Mouse (Mus musculus) MEL (cell line): ENCODE results near the gene Egfr. TPM values are rescaled to one million over a fixed set of nuclear protein-coding genes. Genes with fewer than 3 reads are reported as not detected.
A peak's percentile ranks its signal among the peaks of the same experiment; 100 is the strongest.

Experiments used
- DNase-seq: peaks from one replicate; pipeline ENCODE4 v3.0.0; 2011; ENCODE audit warnings: low read depth, low spot score
- H3K27ac ChIP-seq: 2 replicates; pipeline ENCODE4 v1.5.1; 2012; ENCODE audit warnings: low read depth, mild to moderate bottlenecking, control low read depth, low read length, moderate library complexity; ENCODE audit not compliant: control insufficient read depth
- H3K27me3 ChIP-seq, 2 experiments: fragments of 150-350 bp in 1 of 2; sonication (generic) in 1 of 2; 2 replicates each; pipeline ENCODE4 v1.6.1; 2012; ENCODE audit warnings: low read length in 2 of 2, mild to moderate bottlenecking in 2 of 2, improper control_type of control experiment in 1 of 2, moderate library complexity in 1 of 2; ENCODE audit not compliant: insufficient read depth in 2 of 2, control insufficient read depth in 1 of 2
- H3K36me3 ChIP-seq, 2 experiments: 2 replicates each; pipeline ENCODE4 v1.6.1; 2012 to 2014; ENCODE audit warnings: low read length in 2 of 2, improper control_type of control experiment in 1 of 2, inconsistent platforms in 1 of 2, mild to moderate bottlenecking in 1 of 2; ENCODE audit not compliant: insufficient read depth in 2 of 2, control insufficient read depth in 1 of 2
- H3K4me1 ChIP-seq, 2 experiments: fragments of 150-350 bp in 1 of 2; sonication (generic) in 1 of 2; 2 replicates each; pipeline ENCODE4 v1.6.1; 2012; ENCODE audit warnings: low read length in 2 of 2, improper control_type of control experiment in 1 of 2, mild to moderate bottlenecking in 1 of 2; ENCODE audit not compliant: insufficient read depth in 2 of 2, control insufficient read depth in 1 of 2
- H3K4me3 ChIP-seq, 2 experiments: fragments of 150-350 bp in 1 of 2; sonication (generic) in 1 of 2; 2 replicates each; pipeline ENCODE4 v1.5.1; 2012; ENCODE audit warnings: low read depth in 2 of 2, low read length in 2 of 2, mild to moderate bottlenecking in 2 of 2, moderate library complexity in 2 of 2, control low read depth in 1 of 2, improper control_type of control experiment in 1 of 2; ENCODE audit not compliant: control insufficient read depth in 1 of 2, insufficient read depth in 1 of 2
- H3K79me2 ChIP-seq: 2 replicates; pipeline ENCODE4 v1.6.1; 2012; ENCODE audit warnings: mild to moderate bottlenecking, low read length, moderate library complexity; ENCODE audit not compliant: control insufficient read depth, poor library complexity, insufficient read depth
- H3K9ac ChIP-seq: 2 replicates; pipeline ENCODE4 v1.6.1; 2012; ENCODE audit warnings: low read depth, mild to moderate bottlenecking, control low read depth, low read length, moderate library complexity; ENCODE audit not compliant: control insufficient read depth, poor library complexity, severe bottlenecking
- H3K9me3 ChIP-seq: fragments of 150-350 bp; sonication (generic); replicated peaks from 2 replicates; pipeline ENCODE4 v1.6.1; 2012; ENCODE audit warnings: mild to moderate bottlenecking, low read length, improper control_type of control experiment, moderate library complexity; ENCODE audit not compliant: insufficient read depth
- CHD2 ChIP-seq: IDR thresholded peaks from 2 replicates; pipeline ENCODE4 v1.6.1; 2011; ENCODE audit warnings: low read length, improper control_type of control experiment
- ELF1 ChIP-seq: IDR thresholded peaks from 2 replicates; pipeline ENCODE4 v1.6.1; 2014; ENCODE audit warnings: low read depth, mild to moderate bottlenecking, inconsistent platforms, low read length, improper control_type of control experiment, moderate library complexity
- ETS1 ChIP-seq: IDR thresholded peaks from 2 replicates; pipeline ENCODE4 v1.6.1; 2012; ENCODE audit warnings: low read depth, mild to moderate bottlenecking, inconsistent platforms, low read length, improper control_type of control experiment, moderate library complexity
- GATA1 ChIP-seq: IDR thresholded peaks from 2 replicates; pipeline ENCODE4 v1.6.1; 2011; ENCODE audit warnings: low read depth, low read length, improper control_type of control experiment
- HCFC1 ChIP-seq: IDR thresholded peaks from 2 replicates; pipeline ENCODE4 v1.6.1; 2012; ENCODE audit warnings: low read depth, mild to moderate bottlenecking, inconsistent platforms, low read length, improper control_type of control experiment, moderate library complexity
- JUND ChIP-seq: IDR thresholded peaks from 2 replicates; pipeline ENCODE4 v1.6.1; 2011; ENCODE audit warnings: low read depth, mild to moderate bottlenecking, improper control_type of control experiment, low read length
- KAT2A ChIP-seq: conservative IDR thresholded peaks from 2 replicates; pipeline ENCODE4 v1.6.1; 2012; ENCODE audit warnings: low read depth, low read length, improper control_type of control experiment, inconsistent platforms
- RAD21 ChIP-seq: IDR thresholded peaks from 2 replicates; pipeline ENCODE4 v1.6.1; 2011; ENCODE audit warnings: mild to moderate bottlenecking, low read depth, low read length, improper control_type of control experiment
- SIN3A ChIP-seq: IDR thresholded peaks from 2 replicates; pipeline ENCODE4 v1.6.1; 2012; ENCODE audit warnings: low read length, improper control_type of control experiment, inconsistent platforms
- USF1 ChIP-seq: IDR thresholded peaks from 2 replicates; pipeline ENCODE4 v1.6.1; 2014; ENCODE audit warnings: low read depth, mild to moderate bottlenecking, inconsistent platforms, low read length, improper control_type of control experiment, moderate library complexity
- ZKSCAN1 ChIP-seq: IDR thresholded peaks from 2 replicates; pipeline ENCODE4 v1.6.1; 2012; ENCODE audit warnings: low read depth, mild to moderate bottlenecking, inconsistent platforms, low read length, improper control_type of control experiment, moderate library complexity
- ZMIZ1 ChIP-seq: IDR thresholded peaks from 2 replicates; pipeline ENCODE4 v1.6.1; 2012; ENCODE audit warnings: low read depth, mild to moderate bottlenecking, inconsistent platforms, low read length, improper control_type of control experiment, moderate library complexity
- polyA plus RNA-seq, 2 experiments: library from polyadenylated mRNA; stranded (reverse) in 1 of 2; unstranded in 1 of 2; fragments of >175 nt in 1 of 2; fragments of >200 nt in 1 of 2; gene quantifications; 2 replicates each; pipeline versions ENCODE4 v1.2.1 to v1.2.4; 2012; ENCODE audit warnings: low replicate concordance in 2 of 2, low read depth in 1 of 2; ENCODE audit not compliant: insufficient read length in 2 of 2, insufficient read depth in 1 of 2, missing spikeins in 1 of 2
- total RNA-seq: library from RNA; depleted of rRNA; stranded (reverse); fragments of 300-350 nt; gene quantifications from 2 replicates; pipeline ENCODE4 v1.2.3, GENCODE M21; 2012

The Egfr gene
- total and polyA plus RNA-seq, 3 experiments, result not detected

DNA sequence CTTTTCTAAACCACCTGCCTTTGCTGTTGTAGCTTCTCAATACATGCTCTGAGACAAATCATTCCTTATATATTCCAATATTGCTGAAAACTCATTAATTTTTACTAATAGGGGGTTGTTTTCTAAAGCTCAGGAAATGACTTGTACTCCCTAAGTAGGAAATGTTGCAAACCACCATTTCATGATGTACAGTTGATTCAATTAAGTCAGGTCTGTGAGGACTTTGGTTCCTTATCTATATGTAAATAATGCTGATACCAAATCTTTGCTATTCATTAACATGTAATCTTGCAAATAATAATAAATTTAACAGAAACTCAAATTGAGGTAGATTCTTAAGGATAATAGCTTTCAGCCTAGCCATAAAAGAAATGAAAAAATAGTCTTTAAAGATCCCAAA, 136.1 kb downstream of the Egfr start:
- TF ChIP-seq ELF1 (no peak), RAD21 (no peak), HCFC1 (no peak), USF1 (no peak), ZMIZ1 (no peak), GATA1 (no peak), ZKSCAN1 (no peak), ETS1 (no peak)
- H3K27me3 ChIP-seq, result peaks cover 11 to 12% of the 10 kb centered on the region in 2 experiments

DNA sequence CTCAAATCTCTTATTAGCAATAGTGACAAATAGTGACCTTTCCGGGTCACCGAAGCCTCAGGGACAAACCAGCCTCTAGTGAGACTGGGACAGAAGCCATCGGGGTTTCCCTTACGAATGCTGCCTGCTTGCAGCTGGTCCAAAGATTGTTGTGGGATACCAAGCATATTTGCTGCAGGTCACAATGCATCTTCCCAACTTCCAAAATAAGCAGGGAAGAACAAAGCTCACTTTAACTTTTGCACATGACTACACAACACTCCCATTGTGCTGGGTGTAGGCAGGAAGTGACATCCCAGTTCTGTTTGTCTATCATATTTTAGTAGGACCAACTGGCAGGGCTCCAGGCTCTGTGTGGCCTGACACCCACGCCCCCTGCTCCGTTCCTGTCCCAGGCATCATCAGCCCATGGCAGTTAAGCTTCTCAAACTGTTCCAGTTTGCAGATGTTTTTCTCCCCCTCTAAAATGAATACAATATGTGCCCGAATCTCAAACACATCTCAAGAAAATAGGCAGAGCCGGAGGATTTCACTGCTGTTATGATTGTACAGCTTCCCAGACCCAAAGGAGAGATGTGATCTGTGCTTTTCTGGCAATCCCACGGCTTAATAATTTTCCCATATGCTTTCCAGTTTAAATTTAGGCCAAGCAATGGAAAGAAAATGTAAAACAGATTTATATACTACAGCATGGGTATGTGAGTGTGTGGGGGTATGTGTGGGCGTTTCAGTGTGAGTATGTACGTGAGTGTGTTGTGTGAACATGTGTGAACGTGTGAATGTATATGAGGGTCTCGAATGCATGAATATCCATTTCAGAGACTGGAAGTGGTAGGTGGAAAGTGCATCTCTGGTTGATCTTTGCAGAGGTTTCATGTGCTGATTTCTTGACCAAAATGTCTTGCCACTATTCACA, 143.7 kb downstream of the Egfr start:
- TF ChIP-seq CHD2 (no peak), ETS1 (no peak), SIN3A (no peak), KAT2A (no peak)
- Histone ChIP-seq H3K36me3 (no peaks in the 10 kb centered on the region), H3K9me3 (no peaks in the 10 kb centered on the region), H3K9ac (no peak overlapping the region), H3K4me3 (no peak overlapping the region), H3K27me3 (peaks cover 5 to 8% of the 10 kb centered on the region in 2 experiments), H3K79me2 (no peaks in the 10 kb centered on the region), H3K4me1 (no peaks in the 10 kb centered on the region), H3K27ac (no peak overlapping the region)
- DNase-seq, result peak; percentile 8

More for the DNA sequence above, 136.1 kb downstream of the Egfr start:
- DNase-seq, result no peak
- Histone ChIP-seq H3K79me2 (no peaks in the 10 kb centered on the region), H3K36me3 (no peaks in the 10 kb centered on the region), H3K9me3 (no peaks in the 10 kb centered on the region), H3K4me3 (no peak overlapping the region), H3K9ac (no peak overlapping the region), H3K27ac (no peak overlapping the region), H3K4me1 (no peaks in the 10 kb centered on the region)

DNA sequence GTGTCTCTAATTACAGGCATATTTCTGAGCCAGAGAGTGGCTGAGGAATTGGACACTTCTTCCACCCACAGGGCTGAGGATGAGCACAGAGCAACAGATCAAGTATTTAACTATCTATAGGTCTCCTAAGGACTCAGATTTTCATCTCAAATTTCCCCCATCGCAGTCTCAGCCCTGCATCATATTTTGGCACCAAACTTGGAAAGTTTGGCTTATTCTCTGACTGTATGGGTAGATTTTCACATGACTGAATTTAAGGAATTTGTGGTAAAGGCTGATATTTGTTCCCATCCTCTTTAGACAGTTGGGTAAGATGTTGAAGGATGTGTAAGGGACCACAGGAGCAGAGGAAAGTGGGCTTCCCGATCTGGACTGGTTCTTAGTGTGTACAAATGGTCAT, 145.7 kb downstream of the Egfr start:
- Histone ChIP-seq H3K9me3 (no peaks in the 10 kb centered on the region), H3K27me3 (peaks cover 5 to 8% of the 10 kb centered on the region in 2 experiments), H3K36me3 (no peaks in the 10 kb centered on the region), H3K9ac (no peak overlapping the region), H3K4me3 (no peak overlapping the region)
- no peak for DNase-seq
- TF ChIP-seq JUND, result no peak
- TF ChIP-seq, all 39 proteins: peak for 0
- H3K27ac ChIP-seq, result no peak overlapping the region
- no peaks in the 10 kb centered on the region for H3K4me1 ChIP-seq
- no peaks in the 10 kb centered on the region for H3K79me2 ChIP-seq
